Mouse (Mus musculus) frontal cortex, adult 2 months (tissue): ENCODE data around the gene Mip. TPM values are rescaled to one million over a fixed set of nuclear protein-coding genes. Genes with fewer than 3 reads are reported as not detected.
"Not testable (repeated sequence)": the region's sequence is repeated elsewhere in the genome, so short reads cannot be mapped to it uniquely, and the experiment has no call there.

Source experiments
- DNase-seq, 2 experiments: peaks; one replicate each; pipeline ENCODE4 v3.0.0; 2022; ENCODE audit warnings: low spot score in 1 of 2; ENCODE audit errors: extremely low spot score in 1 of 2
- polyA plus RNA-seq: library from polyadenylated mRNA; depleted of rRNA; stranded (reverse); fragments of >200 nt; gene quantifications from 2 replicates; pipeline ENCODE4 v1.2.3, GENCODE M21; 2012

The Mip gene
- polyA plus RNA-seq, 1 experiment = not detected

DNA sequence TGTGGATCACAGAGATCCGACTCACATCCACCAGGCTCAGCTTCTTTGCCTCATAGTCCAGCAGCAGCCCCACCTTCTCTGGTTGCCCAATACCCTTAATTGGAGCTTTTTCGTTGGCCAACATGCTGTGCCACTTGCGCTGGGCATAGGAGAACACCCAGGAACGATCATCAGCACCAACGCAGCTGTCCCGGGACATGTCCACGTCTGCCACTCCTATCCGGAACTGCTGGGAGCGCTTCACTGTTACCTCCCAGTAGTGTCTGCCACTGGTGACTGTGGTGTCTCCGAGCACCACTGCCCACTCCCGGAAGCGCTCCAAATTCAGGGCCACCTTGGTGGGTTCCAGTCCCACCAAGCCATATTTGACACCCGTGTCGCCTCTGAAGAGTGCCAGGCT is 14.7 kb upstream of the Mip start:
- no peak for DNase-seq

DNA sequence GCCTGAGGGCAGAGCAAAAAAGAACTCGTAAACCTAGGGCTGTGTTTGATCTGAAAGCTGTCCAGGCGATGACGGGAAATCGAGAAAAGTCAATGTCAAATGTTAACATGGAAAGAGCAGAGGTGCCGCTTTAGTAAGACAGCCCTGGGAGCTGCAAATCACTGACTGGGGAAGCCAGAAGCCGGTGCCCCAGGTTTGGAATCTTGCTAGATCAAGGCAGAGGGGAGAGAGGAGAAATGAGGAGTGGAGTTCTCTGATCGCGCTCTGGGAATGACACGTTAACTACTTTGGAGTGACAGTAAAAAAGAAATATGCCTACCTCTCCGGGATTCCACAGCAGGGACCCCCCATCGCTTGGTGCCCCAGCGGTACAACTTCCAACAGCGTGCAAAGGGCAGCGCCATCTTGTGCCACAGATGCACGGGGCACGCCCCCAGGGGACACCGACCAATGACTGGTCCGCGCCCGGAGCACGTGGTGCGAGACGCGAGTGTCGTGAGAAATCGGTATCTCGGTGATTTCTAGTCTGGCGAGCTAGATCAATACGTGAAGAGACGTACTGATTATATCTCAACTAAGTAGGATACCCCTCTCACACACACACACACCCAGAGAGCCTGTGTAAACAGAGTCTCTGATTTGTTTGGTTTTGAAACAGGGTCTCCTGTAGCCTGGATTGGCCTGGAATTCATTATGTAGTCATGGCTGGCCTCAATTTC is 14.1 kb upstream of the Mip start, which contains the start of gene Spryd4:
Gene Spryd4, minus strand, starts transcription at position 418 of the 719 bp plus-strand sequence.
- DNase-seq = peak; percentile 84 to 94

DNA sequence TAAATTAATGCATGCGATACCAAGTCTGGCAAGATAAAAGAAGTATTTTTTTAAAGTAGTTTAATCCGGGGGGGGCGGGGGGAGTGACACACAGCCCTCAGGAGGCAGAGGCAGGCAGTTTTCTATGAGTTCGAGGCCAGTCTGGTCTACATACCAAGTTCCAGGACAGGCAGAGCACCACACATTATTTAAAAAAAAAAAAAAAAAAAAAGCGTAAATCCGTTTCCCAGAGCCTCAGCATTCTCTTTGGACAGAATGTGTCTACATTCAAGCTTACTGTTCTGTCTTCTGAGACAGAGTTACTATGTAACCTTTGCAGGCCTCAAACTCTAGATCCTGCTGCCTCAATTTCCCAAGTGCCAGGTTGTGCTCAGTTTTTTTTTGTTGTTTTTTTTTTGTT is 13.5 kb upstream of the Mip start:
- DNase-seq = no peak

DNA sequence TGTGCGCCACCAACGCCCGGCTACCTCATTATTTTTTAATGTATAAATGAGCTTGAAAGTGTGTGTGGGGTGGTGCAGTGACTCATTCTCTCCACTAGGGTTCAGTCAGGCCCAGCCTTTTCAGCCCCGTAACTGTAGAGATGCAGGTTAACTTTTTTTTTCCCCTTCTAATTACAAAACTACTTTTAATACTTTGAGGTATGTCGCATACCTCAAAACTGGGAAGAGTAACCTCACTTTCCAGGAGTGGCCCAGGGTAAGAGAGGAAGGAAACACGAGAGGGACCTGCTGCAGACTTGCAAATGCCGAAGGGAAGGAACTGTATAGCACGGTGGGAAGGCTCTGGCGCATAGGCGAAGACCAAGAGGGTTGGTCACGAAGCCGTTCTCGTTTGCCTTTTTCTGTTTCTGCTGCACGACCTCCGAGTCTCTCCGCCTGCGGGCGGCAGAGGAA is 12.7 kb upstream of the Mip start:
- peak in 1 of 2 experiments; percentile 84 for DNase-seq

DNA sequence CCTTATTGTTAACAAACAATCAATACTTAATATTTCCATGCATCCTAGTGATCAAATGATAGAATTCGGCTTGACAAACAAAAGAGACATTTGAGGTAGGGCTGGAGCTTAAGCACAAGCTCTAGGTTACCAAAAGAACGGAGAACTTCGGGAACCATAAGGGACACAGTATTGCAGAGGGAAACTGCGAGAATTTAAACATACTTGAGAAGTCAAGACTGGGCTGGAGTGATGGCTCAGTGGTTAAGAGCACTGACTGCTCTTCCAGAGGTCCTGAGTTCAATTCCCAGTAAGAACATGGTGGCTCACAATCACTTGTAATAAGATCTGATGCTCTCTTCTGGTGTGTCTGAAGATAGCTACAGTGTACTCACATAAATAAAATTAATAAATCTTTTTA is 11.5 kb upstream of the Mip start:
- DNase-seq = not testable (repeated sequence)

DNA sequence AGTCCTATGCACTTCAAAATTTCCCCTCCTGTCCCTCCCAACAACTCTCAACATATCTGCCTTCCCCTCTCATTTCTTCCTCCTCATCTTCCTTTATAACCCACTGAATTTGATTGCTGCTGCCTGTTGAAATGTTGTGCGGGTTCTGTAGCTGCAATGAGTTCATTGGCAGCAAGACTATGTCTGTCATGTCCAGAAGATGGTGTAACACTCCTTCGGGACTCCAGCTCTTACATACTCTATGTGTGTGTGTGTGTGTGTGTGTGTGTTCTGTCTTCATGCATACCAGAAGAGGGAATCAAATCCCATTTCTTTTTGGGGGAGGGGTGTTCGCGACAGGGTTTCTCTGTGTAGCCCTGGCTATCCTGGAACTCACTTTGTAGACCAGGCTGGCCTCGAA is 10.7 kb upstream of the Mip start:
- no peak for DNase-seq

DNA sequence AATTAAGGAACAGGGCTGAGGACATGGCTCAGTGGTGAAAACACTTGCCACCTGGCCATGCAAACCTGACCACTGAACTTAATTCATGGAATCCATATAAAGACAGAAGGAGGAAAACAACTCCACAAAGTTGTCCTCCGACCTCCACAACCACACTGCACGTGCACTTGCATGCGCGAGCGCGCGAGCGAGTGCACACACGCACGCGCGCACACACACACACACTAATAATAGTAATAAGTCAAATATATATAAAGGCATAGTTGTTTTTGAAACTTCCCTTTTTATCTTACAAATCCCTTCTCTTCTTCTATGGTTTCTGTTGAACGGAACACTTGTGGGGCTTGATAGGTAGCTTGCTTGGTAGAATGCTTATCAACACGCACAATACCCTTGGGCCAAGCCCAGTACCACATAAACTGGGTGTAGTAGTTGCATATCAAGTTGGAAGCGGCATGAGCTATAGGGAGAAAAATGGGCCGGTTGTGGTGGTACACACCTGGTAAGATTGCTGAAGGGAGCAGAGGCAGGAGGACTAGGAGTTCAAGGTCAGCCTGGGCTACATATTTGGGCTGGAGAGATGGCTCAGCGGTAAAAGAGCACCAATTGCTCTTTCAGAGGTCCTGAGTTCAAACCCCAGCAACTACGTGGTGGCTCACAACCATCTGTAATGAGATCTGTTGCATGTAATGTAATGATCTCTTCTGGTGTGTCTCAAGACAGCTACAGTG is 7.1 kb upstream of the Mip start:
- DNase-seq = no peak

DNA sequence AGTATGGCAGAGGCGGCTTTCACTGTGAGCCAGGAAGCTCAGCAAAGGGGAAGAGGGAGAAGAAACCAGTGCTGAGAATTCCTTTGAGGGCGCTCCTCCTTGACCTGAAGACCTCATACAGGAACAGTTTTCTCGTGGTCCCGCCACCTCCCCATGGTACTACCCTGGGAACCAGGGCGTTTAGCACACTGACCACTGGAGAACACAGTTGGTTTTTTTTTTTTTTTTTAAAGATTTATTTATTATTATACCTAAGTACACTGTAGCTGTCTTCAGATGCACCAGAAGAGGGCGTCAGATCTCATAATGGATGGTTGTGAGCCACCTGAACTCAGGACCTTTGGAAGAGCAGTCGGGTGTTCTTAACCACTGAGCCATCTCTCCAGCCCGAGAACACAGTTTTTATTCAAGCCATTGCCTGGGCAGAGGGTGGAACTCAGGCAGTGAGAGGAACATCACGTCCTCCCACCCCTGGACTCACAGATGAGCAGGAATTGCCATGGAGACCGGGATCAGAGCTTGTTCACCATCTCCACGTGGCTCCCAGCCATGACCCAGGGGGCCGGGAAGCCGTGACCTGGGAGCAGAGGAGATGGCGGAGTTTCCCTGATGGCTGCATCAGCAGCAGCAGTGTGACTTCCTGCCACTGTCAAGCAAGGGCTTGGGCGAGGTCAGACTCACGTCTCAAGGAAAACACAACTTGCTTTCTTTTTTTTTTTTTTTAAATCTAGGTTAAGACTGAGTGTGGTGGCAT is 3.9 kb upstream of the Mip start:
- DNase-seq = no peak

DNA sequence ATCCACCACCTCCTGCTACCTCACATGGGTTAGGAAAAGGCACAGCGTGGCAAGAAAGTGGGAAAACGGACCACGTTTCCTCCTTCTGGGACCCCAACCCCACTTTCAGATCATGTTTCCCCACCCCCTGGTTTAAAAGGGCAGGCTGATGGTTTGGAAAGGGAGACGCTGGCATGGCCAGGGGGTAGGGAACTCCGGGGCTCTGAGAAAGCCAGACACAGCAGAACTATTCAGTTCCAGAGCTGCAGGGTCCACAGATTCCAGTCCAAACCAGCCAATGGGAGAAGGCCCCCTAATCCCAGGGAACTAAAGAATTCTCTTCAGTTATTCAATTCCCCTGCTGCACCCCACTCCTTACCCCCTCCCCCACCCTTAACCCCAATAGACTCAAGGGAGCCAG is 574 bp upstream of the Mip start:
- no peak for DNase-seq

DNA sequence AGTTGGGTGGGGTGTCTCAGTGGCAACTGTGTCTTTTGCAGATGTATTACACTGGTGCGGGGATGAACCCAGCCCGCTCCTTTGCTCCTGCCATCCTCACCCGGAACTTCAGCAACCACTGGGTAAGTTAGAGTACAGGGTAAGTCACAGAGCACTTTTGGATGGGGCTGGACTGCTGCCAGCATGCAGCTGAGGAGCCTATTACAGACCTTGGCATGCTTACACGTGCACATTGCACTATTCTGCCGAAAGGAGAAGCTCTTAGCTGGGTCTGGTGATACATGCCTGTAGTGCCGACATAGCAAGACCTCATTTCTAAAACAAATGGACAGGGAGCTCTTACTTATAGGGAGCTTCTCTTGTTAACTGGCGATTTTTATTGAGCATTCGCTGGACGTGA is 2.0 kb downstream of the Mip start:
- DNase-seq = no peak

DNA sequence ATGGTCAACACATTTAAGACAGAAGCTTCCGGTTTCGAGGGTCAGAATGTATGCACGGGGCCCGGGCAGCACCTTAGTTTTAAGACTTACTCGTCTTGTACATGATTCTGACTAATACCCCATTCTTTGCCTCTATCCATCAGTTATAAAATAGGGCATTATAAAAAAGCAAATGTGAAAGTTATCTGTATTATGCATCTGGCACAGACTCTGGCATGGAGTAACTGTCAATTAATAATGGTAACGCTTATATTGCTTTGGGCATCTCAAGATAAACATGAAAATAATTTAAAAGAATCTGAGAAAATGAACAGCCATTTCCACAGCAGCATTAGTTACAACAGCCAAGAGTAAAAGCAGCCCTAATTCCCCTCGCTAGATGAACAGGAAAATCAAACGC is 2.4 kb downstream of the Mip start:
- DNase-seq = no peak

DNA sequence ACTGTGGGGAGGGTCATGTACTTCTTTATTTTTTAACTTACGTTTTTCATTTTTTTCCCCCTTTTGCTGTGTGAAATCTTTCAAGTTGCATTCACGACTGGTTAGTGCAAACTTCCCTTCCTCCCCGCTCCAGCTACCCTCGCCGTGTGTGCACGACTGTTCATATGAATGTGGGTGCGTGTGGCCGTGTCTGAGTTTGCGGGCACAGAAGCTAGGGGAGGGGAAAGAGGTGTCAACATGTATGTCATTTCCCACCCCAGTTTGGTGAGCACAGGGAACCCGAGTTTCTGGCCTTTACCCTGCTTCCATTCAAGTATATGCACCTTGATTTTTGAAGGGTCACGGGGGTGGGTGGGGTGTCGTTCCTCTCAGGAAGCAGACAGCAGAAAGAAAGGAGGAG is 4.9 kb downstream of the Mip start:
- DNase-seq = no peak

DNA sequence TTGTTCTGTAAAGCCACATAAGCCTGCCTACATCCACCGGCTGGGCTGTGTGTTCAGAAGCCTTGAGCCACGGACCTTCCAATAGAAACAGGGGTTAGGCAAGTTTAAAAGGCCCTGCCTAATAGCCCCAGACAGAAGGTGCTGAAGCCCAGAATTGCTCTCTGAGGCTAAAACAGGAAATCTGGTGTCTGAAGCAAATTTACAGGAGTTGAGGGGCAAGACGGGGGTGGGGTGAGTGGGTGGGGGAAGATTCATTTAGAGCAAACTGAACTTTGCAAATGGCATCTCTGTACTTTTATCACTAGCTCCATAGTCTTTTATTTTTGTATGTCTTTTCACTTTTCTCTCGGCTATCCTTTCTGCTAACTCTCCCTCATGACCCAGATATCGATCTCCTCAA is 5.5 kb downstream of the Mip start:
- DNase-seq = no peak

DNA sequence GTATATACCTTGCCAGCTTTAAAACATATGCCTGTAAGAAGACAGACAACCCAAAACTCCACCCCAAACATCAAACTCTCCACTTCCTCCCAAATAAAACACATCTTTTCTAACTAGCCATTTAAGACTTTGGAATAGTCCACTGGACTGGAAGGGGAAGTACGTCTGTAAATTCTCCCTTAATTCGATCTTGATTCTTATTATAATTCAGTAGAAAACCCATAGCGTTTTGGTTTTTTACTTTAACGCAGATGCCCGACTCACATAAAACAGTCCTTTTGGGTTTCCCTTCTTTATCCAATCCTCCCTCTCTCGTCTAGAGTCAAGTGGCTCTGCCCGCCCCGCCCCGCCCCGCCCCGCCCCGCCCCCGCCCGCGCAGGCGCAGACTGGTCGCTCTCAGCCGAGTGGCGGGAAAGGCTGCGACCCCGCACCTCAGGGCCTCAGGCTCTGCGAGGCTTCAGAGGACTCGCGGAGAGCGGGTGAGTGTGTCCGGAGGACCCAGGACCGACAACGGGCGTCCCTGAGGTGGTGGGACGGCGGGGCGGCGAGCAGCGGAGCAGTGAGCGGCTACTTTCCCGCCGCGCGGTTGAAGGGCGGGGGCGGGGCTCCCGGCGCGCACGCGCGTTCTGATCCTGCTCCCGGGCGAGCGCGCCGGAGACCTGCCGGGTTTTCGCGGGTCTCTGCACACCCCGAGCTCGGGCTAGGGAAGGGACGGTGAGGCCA is 6.2 kb downstream of the Mip start, which contains the start of gene Timeless:
Gene Timeless, plus strand, starts transcription at position 369 of the 723 bp plus-strand sequence.
- peak in 1 of 2 experiments; percentile 84 for DNase-seq

DNA sequence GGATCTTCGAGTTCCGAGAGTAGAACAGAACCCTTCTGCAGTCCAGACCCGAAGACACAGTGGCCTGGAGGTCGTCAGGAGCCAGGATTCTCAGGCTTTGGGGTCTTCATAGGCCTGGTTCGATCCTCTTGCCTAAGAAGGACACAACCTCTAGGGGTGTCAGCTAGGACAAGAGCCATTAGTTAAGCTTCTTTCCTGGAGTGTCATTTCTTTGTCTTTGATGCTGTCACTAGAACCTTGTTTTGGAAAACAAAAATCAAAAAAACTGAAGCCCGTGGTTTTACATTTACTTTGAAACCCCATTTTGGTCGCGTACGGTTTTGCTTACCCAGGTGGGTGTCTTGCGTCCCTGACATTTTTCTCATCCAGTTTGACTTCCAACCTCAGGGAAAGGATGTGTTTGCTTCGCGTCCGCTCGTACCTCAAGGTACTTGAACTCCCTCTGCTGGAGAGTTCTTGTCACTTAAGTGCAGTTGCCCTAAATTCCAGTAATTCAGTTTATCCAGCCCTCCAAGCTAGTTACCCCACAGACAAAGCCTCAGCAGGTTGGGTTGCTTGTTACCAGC is 6.9 kb downstream of the Mip start:
- peak in 1 of 2 experiments; percentile 85 for DNase-seq

DNA sequence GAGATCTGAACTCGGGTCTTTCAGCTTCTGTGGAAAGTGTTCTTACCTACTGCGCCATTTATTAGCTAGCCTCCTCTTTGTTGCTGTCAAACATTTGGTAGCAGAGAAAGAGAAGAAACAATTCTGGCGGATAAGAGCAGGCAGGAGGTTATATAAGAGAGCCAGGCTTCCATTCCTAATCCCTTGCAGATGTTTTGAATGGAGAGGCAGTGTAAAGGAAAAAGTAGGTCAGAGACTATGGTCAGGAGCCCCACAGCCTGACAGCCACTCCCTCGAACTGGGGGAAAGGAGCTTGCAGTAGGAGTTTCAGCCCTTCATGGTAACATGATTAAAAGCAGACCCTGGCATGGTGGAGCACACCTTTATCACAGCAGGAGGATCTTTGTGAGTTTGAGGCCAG is 10.7 kb downstream of the Mip start:
- no peak for DNase-seq

DNA sequence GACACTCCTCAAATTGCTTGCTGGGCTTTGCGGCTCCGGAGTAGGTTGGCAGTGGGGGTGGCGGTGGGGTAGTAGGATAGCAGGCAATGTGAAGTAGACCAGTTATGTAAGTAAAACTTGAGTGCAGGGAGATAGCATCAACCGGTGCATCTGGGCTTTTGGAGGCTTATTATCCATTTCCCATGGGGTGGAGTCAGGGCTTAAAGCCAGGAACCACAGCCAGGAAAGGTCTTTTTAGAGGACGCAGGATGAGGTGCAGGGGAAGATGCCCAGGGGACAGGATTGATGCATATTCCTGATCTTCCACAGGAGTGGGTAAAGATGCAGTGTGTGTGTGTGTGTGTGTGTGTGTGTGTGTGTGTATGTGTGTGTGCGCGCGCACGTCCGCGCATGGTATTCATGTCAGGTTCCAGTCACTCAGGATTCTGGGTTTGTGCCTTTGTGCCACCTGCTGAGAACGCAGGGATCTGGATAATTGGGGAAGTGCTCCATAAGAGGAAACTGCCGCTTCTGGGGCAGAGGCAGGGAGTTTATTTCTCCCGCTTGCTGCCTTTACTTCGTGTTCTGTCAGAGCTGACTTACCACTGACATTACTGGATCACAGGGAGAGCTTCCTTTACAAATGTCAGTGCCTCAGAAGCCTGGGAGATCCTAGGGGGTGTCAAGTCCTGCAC is 12.3 kb downstream of the Mip start:
- peak in 1 of 2 experiments; percentile 32 for DNase-seq

DNA sequence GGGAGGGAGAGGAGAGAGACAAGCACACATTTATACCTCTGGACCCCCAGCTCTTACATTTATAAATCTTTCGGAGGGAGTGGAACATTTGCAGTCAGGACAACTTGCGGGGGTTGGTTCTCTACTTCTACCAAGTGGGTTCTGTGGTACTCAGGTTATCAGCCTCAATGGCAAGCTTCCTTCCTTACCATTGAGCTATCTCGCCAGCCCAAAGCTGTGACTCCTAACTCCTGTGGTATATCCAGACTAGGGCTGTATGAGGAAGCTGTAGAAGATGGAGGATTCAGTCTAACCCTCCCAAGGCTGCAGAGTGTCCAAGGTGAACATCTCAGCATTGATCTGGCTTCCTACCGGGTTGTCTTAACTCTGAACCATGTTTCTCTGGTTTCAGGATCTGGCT is 13.5 kb downstream of the Mip start:
- DNase-seq = no peak

DNA sequence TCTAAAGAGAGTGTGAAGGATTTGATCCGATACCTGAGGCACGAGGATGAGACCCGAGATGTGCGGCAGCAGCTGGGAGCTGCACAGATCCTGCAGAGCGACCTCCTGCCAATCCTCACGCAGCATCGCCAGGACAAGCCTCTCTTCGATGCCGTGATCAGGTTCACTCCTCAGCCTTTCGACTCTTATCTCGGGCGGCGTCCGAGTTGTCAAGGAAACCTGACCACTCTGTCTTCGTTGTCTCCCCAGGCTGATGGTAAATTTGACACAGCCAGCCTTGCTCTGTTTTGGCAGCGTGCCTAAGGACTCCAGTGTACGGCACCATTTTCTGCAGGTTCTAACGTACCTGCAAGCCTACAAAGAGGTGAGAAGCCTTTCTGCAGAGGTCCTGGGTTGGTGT is 14.5 kb downstream of the Mip start:
- no peak for DNase-seq

DNA sequence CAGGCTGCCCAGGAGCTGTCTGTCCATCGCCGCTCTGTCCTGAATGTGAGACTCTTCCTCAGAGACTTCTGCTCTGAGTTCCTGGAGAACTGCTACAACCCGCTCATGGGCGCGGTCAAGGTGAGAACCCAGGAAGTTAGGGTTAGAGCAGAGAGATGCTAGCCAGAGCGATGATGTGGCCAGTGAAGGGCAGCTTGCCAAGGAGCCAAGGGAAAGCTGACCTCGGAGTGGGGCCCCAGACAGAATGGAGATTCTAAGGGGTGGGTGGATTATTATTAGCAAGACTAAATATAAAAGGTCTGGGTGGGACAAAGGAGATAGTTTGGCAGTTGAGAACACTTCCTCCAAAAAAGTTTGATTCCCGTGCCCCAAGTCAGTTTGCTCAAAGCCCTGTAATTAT is 17.6 kb downstream of the Mip start:
- DNase-seq = no peak
